In genomic region chr3:118561554-118562310, GRCm38 (mm10) we compare ENCODE assay signal across 8 mouse cellular contexts. TPM values are rescaled to one million over a fixed set of nuclear protein-coding genes. Genes with fewer than 3 reads are reported as not detected.
DNase-seq lines count a peak whose midpoint lies in the region; ATAC-seq and TF ChIP-seq lines count a peak whose summit lies in the region.
"Had no signal": no experiment of that assay in that cellular context is flagged by ENCODE, and none has a peak within 500 bp of the region (broad histone marks: within the 10 kb centered on the region; RNA-seq: fewer than 3 reads in every experiment).

TSS of gene Dpyd (plus strand) at chr3:118562129.

- H3K4me1 ChIP-seq in cortical plate, adult 2 months (ENCODE audit: control insufficient read depth, insufficient read depth, low read length), result no peaks in the 10 kb centered on the region; the same call in 1 of the 2 replicates
- no peaks in the 10 kb centered on the region for H3K4me1 ChIP-seq in hindbrain, embryonic 15.5 days (replicated peaks)

- no peaks in the 10 kb centered on the region for H3K27me3 ChIP-seq in hindbrain, embryonic 15.5 days

- H3K4me3 ChIP-seq in cortical plate, adult 2 months (ENCODE audit: insufficient read depth, low read length), result peak within 1 kb of the TSS; percentile 40
- peak within 1 kb of the TSS; percentile 60 for H3K4me3 ChIP-seq in hindbrain, embryonic 15.5 days
- H3K4me3 ChIP-seq in left cerebral cortex, adult 2 months, result peak within 1 kb of the TSS; percentile 61

- intact Hi-C loops in left cerebral cortex, adult 2 months (cut with DNase I), result no loop called here

- peak within 1 kb of the TSS; percentile 91 for H3K4me2 ChIP-seq in hindbrain, embryonic 15.5 days

- WGBS in hindbrain, embryonic 15.5 days, result 6% methylated on average over 19 of the region's 19 CpGs

- peak; percentile 94 for DNase-seq in adrenal gland, postnatal 10 days
- DNase-seq in gastrocnemius, adult 8-10 months (ENCODE audit: low spot score in 2 of 2), result peak; percentile 50 to 53
- peak; percentile 69 to 76 for DNase-seq in left cerebral cortex, adult 2 months (ENCODE audit: extremely low spot score in 1 of 2, low spot score in 2 of 2)
- DNase-seq in lung, postnatal 4 days, result peak; percentile 85
- peak; percentile 49 to 67 for DNase-seq in right cerebral cortex, postnatal 36 days (ENCODE audit: low spot score in 2 of 2)

- H3K27ac ChIP-seq in cortical plate, adult 2 months (ENCODE audit: insufficient read depth, low read length), result no peak within 1 kb of the TSS
- H3K27ac ChIP-seq in hindbrain, embryonic 15.5 days (replicated peaks), result no peak within 1 kb of the TSS
- H3K27ac ChIP-seq in left cerebral cortex, adult 2 months, result no peak within 1 kb of the TSS

- peak; percentile 49; the same call in 1 of the 2 replicates for TF ChIP-seq POLR2A in cortical plate, adult 2 months (IDR thresholded peaks at IDR 0.05; ENCODE audit: extremely low read depth, insufficient read depth, low read length)

- H3K9me3 ChIP-seq in hindbrain, embryonic 15.5 days, result no peaks in the 10 kb centered on the region

- H3K36me3 ChIP-seq in hindbrain, embryonic 15.5 days, result no peaks in the 10 kb centered on the region

- H3K9ac ChIP-seq in hindbrain, embryonic 15.5 days, result peak within 1 kb of the TSS; percentile 44; the same call in 1 of the 2 replicates

- peak; percentile 100 for ATAC-seq in hindbrain, embryonic 15.5 days (ENCODE audit: low FRiP score, low read depth)

- no peak for TF ChIP-seq CTCF in cortical plate, adult 2 months (IDR thresholded peaks at IDR 0.05; ENCODE audit: extremely low read depth, insufficient read depth, low read length)
- TF ChIP-seq CTCF in left cerebral cortex, adult 2 months (IDR thresholded peaks at IDR 0.05), result no peak

RNA-seq across cellular contexts. Expression of gene Dpyd, which starts in this region (rescaled TPM):
- total RNA-seq in adrenal gland, postnatal 10 days (2021), result 10 to 100 TPM; 32.8 to 38.4 TPM
- 1.7 and 1.9 TPM in 2 replicates for polyA plus RNA-seq in cortical plate, adult 2 months (2012; rRNA removed)
- 1 to 10 TPM; 1.6 to 2.4 (median 1.9) TPM for total RNA-seq in gastrocnemius, adult 8-10 months (2022)
- polyA plus RNA-seq in hindbrain, embryonic 15.5 days (2015; fragmentation: Nextera tagmentation; extraction: Ambion mirVana), result 4.3 and 5.6 TPM in 2 replicates
- total RNA-seq in left cerebral cortex, adult 2 months (2021), result 10 to 100 TPM in 1 of 2 experiments, 1 to 10 TPM in 1; 9.8 to 12.1 TPM
- total RNA-seq: neutrophil, adult 5-6 weeks had no signal
